Mouse (Mus musculus) midbrain, embryonic 14.5 days (tissue): Measurements from ENCODE around the gene Zfp14. TPM values are rescaled to one million over a fixed set of nuclear protein-coding genes. Genes with fewer than 3 reads are reported as not detected.

Source experiments
- ATAC-seq: fragments of 200-750 bp; cut with Nextera tagmentation; 2 replicates; pipeline ENCODE4 v1.8.0; 2017; ENCODE audit warnings: moderate number of reproducible peaks, moderate library complexity; ENCODE audit not compliant: low FRiP score, low TSS enrichment
- DNase-seq: peaks from one replicate; pipeline ENCODE4 v3.0.0-alpha.2; 2015
- H3K27ac ChIP-seq: fragments of 300-500 bp; sonication (generic); replicated peaks from 2 replicates; pipeline ENCODE4 v1.5.1; 2014; ENCODE audit warnings: mild to moderate bottlenecking, low read depth, low read length, moderate library complexity
- H3K27me3 ChIP-seq: fragments of 300-500 bp; sonication (generic); 2 replicates; pipeline ENCODE4 v1.6.1; 2014; ENCODE audit warnings: low read length, control low read depth, mixed read lengths; ENCODE audit not compliant: control insufficient read depth, insufficient read depth
- H3K36me3 ChIP-seq: fragments of 300-500 bp; sonication (generic); 2 replicates; pipeline ENCODE4 v1.6.1; 2014; ENCODE audit warnings: low read length, control low read depth; ENCODE audit not compliant: control insufficient read depth, insufficient read depth
- H3K4me1 ChIP-seq: fragments of 300-500 bp; sonication (generic); 2 replicates; pipeline ENCODE4 v1.6.1; 2014; ENCODE audit warnings: mild to moderate bottlenecking, antibody characterized with exemption, low read length, control low read depth; ENCODE audit not compliant: control insufficient read depth, insufficient read depth
- H3K4me2 ChIP-seq: fragments of 300-500 bp; sonication (generic); 2 replicates; pipeline ENCODE4 v1.6.1; 2014; ENCODE audit warnings: mild to moderate bottlenecking, low read length, moderate library complexity
- H3K4me3 ChIP-seq: fragments of 300-500 bp; sonication (generic); replicated peaks from 2 replicates; pipeline ENCODE4 v1.5.1; 2014; ENCODE audit warnings: low read depth, low read length
- H3K9ac ChIP-seq: fragments of 300-500 bp; sonication (generic); replicated peaks from 2 replicates; pipeline ENCODE4 v1.6.1; 2014; ENCODE audit warnings: mild to moderate bottlenecking, low read length, moderate library complexity
- H3K9me3 ChIP-seq: fragments of 300-500 bp; sonication (generic); 2 replicates; pipeline ENCODE4 v1.6.1; 2016; ENCODE audit warnings: low read length, control low read depth, mixed read lengths; ENCODE audit not compliant: control insufficient read depth
- WGBS: fragments of 180-500 bp; shearing (Covaris S2); extraction: QIAGEN DNeasy Blood & Tissue Kit; methylation state at CpG from one replicate; pipeline ENCODE4 v1.1.7; 2014; 5-methylcytosine and 5-hydroxymethylcytosine counted together
- polyA plus RNA-seq: library from polyadenylated mRNA; unstranded; fragments of >200 nt; fragmentation: Nextera tagmentation; extraction: Ambion mirVana; gene quantifications from 2 replicates; pipeline ENCODE4 v1.2.1, GENCODE M21; 2014

The Zfp14 gene
- polyA plus RNA-seq, 1 experiment from 2014 or later: 13.5 TPM

GRCm38 (mm10) chr7:30023324-30023723 lies 27.9 kb downstream of the Zfp14 start:
- 97% methylated on average over 9 of the region's 9 CpGs for WGBS

GRCm38 (mm10) chr7:30019543-30019942 lies 31.6 kb downstream of the Zfp14 start:
- no peak overlapping the region for H3K9ac ChIP-seq
- H3K27ac ChIP-seq: no peak overlapping the region
- DNase-seq (no peak), ATAC-seq (no peak)
- H3K36me3 ChIP-seq: peaks cover 76% of the 10 kb centered on the region
- H3K27me3 ChIP-seq: no peaks in the 10 kb centered on the region
- WGBS: 94% methylated on average over 2 of the region's 2 CpGs
- no peaks in the 10 kb centered on the region for H3K4me1 ChIP-seq
- H3K9me3 ChIP-seq: no peaks in the 10 kb centered on the region
- no peak overlapping the region for H3K4me2 ChIP-seq
- no peak overlapping the region for H3K4me3 ChIP-seq

More at GRCm38 (mm10) chr7:30023324-30023723, 27.9 kb downstream of the Zfp14 start:
- Histone ChIP-seq H3K4me1 (no peaks in the 10 kb centered on the region), H3K9me3 (no peaks in the 10 kb centered on the region), H3K4me2 (no peak overlapping the region), H3K27ac (no peak overlapping the region), H3K36me3 (peaks cover 77% of the 10 kb centered on the region), H3K4me3 (no peak overlapping the region), H3K9ac (no peak overlapping the region), H3K27me3 (no peaks in the 10 kb centered on the region)
- DNase-seq (no peak), ATAC-seq (no peak)

DNA sequence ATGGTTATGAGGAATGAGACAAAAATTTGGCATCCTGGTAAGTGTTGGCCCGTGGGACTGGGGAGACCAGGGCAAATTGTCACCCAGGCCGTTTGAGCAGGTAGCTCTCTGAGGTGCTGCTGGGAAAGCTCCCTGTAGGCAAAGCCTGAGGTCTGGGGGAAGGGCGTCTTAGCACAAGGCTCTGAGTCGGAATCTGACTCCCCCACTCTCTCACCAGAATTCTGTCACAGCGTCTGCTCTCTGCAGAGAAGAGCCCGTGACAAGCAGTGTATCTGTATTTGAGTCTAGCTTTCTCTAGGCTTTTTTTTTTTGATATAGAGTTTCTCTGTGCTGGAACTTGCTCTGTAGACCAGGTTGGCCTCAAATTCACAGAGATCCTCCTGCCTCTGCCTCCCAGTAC lies 34.0 kb downstream of the Zfp14 start:
- DNase-seq (no peak), ATAC-seq (no peak)
- Histone ChIP-seq H3K9me3 (no peaks in the 10 kb centered on the region), H3K36me3 (peaks cover 63% of the 10 kb centered on the region), H3K4me2 (no peak overlapping the region), H3K9ac (no peak overlapping the region), H3K4me1 (no peaks in the 10 kb centered on the region), H3K27ac (no peak overlapping the region), H3K4me3 (no peak overlapping the region), H3K27me3 (no peaks in the 10 kb centered on the region)
- WGBS: 94% methylated on average over 6 of the region's 6 CpGs

- Histone ChIP-seq H3K4me2 (no peak overlapping the region), H3K36me3 (peaks cover 44% of the 10 kb centered on the region), H3K4me3 (no peak overlapping the region), H3K27ac (no peak overlapping the region; the same call in 1 of the 2 replicates), H3K9ac (no peak overlapping the region), H3K9me3 (no peaks in the 10 kb centered on the region), H3K4me1 (peaks cover 7% of the 10 kb centered on the region; the same call in 1 of the 2 replicates), H3K27me3 (no peaks in the 10 kb centered on the region)
- DNase-seq (peak; percentile 83), ATAC-seq (no peak)
- WGBS: 78% methylated on average over 4 of the region's 4 CpGs
Observed at GRCm38 (mm10) chr7:30012956-30013363, 38.2 kb downstream of the Zfp14 start.

GRCm38 (mm10) chr7:30010551-30011195 lies 40.5 kb downstream of the Zfp14 start:
- H3K9me3 ChIP-seq: no peaks in the 10 kb centered on the region
- WGBS: 85% methylated on average over 10 of the region's 10 CpGs
- peak; percentile 2 for DNase-seq
- H3K27me3 ChIP-seq: no peaks in the 10 kb centered on the region
- no peak overlapping the region for H3K9ac ChIP-seq
- H3K4me3 ChIP-seq: no peak overlapping the region
- H3K36me3 ChIP-seq: peaks cover 36% of the 10 kb centered on the region
- ATAC-seq: no peak
- H3K4me2 ChIP-seq: no peak overlapping the region
- 0 out of 2 replicates have a peak overlapping the region, but pooled peaks have one; percentile 13 for H3K27ac ChIP-seq
- H3K4me1 ChIP-seq: peaks cover 7% of the 10 kb centered on the region; the same call in 1 of the 2 replicates

DNA sequence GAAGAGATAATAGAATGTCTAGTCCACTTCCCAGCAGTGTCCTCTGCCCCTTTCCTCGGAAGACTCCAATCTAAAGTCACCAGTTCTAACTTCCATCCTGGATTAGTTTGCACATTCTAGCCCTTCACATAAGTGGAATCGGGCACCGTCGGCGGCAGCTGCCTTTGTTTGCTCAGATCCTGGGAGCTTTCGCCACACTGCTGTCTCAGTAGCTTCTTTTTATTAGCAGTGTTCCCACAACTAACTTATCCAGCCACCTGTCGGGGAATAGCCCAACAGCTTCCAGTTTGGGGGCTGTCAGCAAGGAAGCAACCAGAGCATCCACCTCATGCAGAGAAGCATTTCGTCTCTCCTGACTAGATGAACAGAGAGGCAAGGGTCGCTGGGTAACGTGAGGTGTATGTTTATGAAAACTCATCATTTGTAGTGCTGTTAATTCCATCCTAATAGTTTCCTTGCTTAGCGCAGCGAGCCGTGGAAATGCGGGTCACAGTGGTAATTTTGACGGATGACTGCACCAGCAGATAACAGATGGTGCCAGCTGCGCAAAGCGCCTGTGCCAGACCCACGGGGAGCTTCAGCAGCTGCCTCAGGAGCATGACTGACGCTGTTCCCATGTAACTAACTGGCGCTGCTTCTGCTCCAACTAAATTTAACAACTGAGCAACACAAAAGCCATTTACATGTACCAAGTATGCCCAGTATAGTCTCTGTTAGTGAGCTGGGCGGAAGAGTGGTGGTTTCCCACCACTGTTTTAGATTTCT lies 41.7 kb downstream of the Zfp14 start:
- Histone ChIP-seq H3K4me2 (0 out of 2 replicates have a peak overlapping the region, but pooled peaks have one; percentile 7), H3K4me3 (no peak overlapping the region)
- WGBS: 51% methylated on average over 21 of the region's 21 CpGs

DNA sequence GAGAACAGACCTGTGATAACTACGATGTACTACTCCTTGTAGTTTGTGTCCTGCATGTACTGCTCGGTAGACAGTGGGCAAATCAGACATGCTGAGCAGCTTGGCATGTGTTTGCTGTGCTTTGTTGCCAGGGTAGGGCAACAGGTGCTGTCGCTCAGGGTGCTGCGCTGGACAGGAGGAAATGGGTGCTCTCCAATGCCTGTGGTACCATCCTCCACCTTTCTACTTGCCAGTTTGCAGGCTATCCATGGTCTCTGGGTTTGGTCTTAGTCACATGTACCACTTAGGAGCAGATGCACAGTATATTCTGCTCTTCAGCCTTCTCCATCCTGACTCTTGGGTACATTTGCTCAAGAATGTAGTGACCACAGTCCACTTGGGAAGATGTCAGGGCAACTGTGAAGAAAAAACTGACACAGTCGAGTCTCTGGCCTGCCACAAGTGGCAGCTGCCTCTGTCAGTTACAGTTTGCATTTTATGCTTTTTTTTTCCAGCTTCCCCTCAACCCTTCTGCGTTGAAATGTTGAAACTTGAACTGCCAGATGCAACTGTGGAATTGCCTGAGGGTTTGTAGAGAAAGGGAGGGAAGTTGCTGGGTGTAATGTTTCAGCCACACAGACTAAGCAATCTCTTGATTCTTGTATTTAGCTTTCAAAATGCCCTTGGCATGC lies 43.0 kb downstream of the Zfp14 start:
- Histone ChIP-seq H3K9ac (no peak overlapping the region; the same call in 1 of the 2 replicates), H3K36me3 (peaks cover 16% of the 10 kb centered on the region), H3K9me3 (no peaks in the 10 kb centered on the region), H3K4me2 (no peak overlapping the region), H3K27me3 (no peaks in the 10 kb centered on the region), H3K27ac (no peak overlapping the region), H3K4me1 (peaks cover 7% of the 10 kb centered on the region; the same call in 1 of the 2 replicates), H3K4me3 (no peak overlapping the region)
- WGBS: 84% methylated on average over 6 of the region's 6 CpGs
- ATAC-seq (no peak), DNase-seq (no peak)

More for the DNA sequence above, 41.7 kb downstream of the Zfp14 start:
- no peak overlapping the region for H3K9ac ChIP-seq
- H3K9me3 ChIP-seq: no peaks in the 10 kb centered on the region
- DNase-seq: peak; percentile 67
- H3K4me1 ChIP-seq: peaks cover 7% of the 10 kb centered on the region; the same call in 1 of the 2 replicates
- peaks cover 24% of the 10 kb centered on the region for H3K36me3 ChIP-seq
- H3K27me3 ChIP-seq: no peaks in the 10 kb centered on the region
- peak overlapping the region; percentile 45; the same call in 1 of the 2 replicates for H3K27ac ChIP-seq
- no peak; the same call in 1 of the 2 replicates for ATAC-seq

GRCm38 (mm10) chr7:30007601-30008000 lies 43.6 kb downstream of the Zfp14 start:
- ATAC-seq: no peak
- Histone ChIP-seq H3K36me3 (peaks cover 16% of the 10 kb centered on the region), H3K27ac (no peak overlapping the region), H3K27me3 (no peaks in the 10 kb centered on the region), H3K4me1 (peaks cover 7% of the 10 kb centered on the region; the same call in 1 of the 2 replicates), H3K9me3 (no peaks in the 10 kb centered on the region), H3K9ac (no peak overlapping the region), H3K4me2 (no peak overlapping the region), H3K4me3 (no peak overlapping the region)
- WGBS: 97% methylated on average over 1 of the region's 1 CpGs
- no peak for DNase-seq
